Mouse (Mus musculus) heart, adult 8-10 months (tissue): ENCODE data around the gene Ndufaf2. TPM values are rescaled to one million over a fixed set of nuclear protein-coding genes. Genes with fewer than 3 reads are reported as not detected.
A peak's percentile ranks its signal among the peaks of the same experiment; 100 is the strongest.

Experiments
- DNase-seq: peaks from one replicate; pipeline ENCODE4 v3.0.0; 2022; ENCODE audit warnings: low spot score
- total RNA-seq, 4 experiments: library from RNA; stranded (reverse); gene quantifications; 2 replicates each; pipeline ENCODE4 v1.2.4; 2022

Gene Ndufaf2
- total RNA-seq, 4 experiments from 2014 or later: 23.2 to 34.3 (median 28.8) TPM

- no peak for DNase-seq
Observed at GRCm38 (mm10) chr13:107962741-107963140, 195.7 kb downstream of the Ndufaf2 start.

GRCm38 (mm10) chr13:107961972-107962371 is 196.5 kb downstream of the Ndufaf2 start:
- DNase-seq: no peak

GRCm38 (mm10) chr13:107961501-107961900 is 196.9 kb downstream of the Ndufaf2 start:
- no peak for DNase-seq

GRCm38 (mm10) chr13:107960549-107960948 is 197.9 kb downstream of the Ndufaf2 start:
- no peak for DNase-seq

- DNase-seq: no peak
Observed at GRCm38 (mm10) chr13:107959891-107960290, 198.5 kb downstream of the Ndufaf2 start.

DNA sequence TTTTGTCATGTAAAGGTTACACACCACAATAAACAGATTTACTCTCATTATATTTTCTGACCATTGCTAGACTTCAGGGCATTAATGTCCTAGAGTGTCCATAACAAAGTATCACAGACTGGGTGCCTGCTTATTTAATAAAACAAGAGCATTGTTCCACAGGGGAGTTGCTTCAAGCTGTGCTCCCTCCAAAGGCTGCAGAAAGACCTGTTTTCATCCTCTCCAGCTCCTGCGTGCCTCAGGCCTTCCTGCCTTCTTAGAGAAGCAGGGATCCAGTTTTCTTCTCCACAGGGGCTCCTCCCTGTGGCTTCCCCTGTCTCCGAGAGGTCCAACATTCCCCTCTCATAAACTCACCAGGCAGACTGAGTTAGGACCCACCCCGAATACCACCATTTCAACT is 202.2 kb downstream of the Ndufaf2 start:
- DNase-seq: no peak

DNA sequence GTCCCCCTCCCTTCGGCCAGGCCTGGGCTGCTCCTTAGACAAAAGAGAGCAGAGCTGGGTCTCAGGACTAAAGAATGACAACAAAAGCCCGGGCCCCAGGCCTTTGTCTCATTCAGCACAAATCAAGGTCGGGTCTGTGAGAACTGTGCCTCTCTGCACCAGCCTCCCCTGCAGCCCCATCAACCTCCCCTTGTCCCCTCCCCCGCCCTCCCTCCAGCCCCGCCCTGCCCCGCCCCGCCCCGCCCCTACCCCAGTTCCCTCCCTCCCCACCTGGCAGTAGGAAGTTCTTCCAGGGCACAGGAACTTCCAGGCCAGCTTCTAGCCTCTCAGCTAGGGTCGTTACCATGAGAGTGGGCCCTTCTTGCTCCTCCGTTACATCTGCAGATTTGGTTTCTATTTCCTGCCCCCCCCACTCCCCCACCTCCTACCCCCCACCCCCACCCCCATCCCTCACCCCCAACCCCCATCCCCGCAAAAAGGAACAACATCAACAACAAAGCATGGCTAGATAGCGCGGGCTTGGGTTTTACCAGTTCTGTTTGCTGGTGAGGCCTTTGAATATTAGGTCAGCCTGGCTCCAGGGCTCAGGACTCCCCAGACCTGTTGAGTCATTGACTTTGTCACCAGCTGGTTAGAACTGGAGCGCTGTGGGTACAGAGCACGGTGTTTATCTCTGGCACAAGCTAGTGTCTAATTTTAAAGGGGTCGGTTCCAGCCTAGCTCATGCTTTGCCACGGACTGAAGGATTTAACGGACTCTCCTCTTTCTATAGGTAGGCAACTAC is 202.9 kb downstream of the Ndufaf2 start:
- no peak for DNase-seq

DNA sequence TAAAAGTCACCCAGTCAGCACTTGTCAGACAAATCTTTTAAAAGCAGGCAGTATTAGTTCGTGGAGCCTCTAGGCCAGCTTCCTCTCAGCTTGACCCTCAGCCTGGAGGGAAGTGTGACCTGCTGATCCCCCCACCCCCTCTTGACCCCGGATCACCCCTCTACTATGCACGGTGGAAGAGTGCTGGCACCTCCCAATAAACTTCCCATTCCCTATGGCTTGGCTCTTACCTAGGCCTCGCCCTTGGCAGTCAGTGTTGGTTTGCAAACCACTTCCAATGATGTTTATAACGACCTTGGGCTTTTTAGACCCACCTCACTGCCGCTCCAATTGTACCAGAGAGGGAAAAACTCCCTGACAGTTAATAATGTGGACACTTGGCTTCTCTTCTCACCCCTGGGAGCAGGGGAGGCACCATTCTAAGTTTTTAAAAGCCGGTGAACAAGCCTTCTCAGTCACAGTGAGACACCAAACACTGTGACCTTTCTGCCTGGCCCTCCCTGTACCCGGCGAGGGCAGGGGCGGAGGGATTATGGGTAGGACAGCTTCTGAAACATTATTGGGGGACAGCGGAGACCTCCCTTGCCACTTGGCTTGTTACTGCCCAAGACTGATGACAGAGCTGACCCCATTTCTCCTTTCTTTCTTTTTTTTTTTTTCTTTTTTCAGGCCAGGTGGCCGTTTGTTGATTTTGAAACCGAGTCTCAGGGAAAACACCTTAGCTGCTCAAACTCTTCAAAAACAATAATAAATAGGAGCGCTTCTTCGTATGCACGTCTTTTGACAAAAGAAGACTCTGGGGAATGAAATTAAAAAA is 203.8 kb downstream of the Ndufaf2 start:
- no peak for DNase-seq

DNA sequence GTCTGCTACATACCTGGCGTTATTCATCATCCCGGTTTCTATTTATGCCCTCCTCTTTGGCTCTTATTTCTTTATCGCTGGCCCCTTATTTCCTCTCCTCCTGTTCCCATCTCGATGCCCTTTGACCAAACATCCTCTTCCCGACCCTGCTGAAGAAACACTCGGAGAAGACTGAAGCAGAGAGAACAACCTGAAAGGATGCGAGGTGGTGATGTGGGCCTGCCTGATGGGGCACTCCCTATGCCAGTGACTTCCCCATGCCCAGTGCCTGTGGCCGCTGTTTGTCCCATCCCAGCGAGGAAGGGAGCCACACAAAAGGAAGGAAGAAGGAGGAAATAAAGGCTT is 204.4 kb downstream of the Ndufaf2 start:
- peak; percentile 23 for DNase-seq

Other genes with a start within 250 kb of the Ndufaf2 start
- 10 to 100 TPM; 18.8 to 24.6 (median 20.2) TPM for gene Smim15, start 114.2 kb downstream of the Ndufaf2 start, total RNA-seq
- 1 to 10 TPM; 4.0 to 8.0 (median 5.6) TPM for gene Ercc8, start 108 bp upstream of the Ndufaf2 start, total RNA-seq
- under 1 TPM; 0.14 to 0.34 (median 0.22) TPM for gene Elovl7, start 55.8 kb upstream of the Ndufaf2 start, total RNA-seq
- gene Depdc1b, start 157.7 kb upstream of the Ndufaf2 start, total RNA-seq: under 1 TPM in 3 of 4 experiments, not detected in 1; 0.16 to 0.56 (median 0.43) TPM